Mouse (Mus musculus): ENCODE measurements around the gene Mapk1. TPM values are rescaled to one million over a fixed set of nuclear protein-coding genes. Genes with fewer than 3 reads are reported as not detected.

The Mapk1 gene
- total and polyA plus RNA-seq, 2 experiments = 50.1 to 81.4 TPM

GRCm38 (mm10) chr16:17044320-17044719 is 61.1 kb downstream of the Mapk1 start:
- no peak overlapping the region for H3K4me3 ChIP-seq (ENCODE audit: insufficient read depth, low read depth, low read length)
- H3K36me3 ChIP-seq (ENCODE audit: control insufficient read depth, insufficient read depth, low read length) = peaks cover 45% of the 10 kb centered on the region
- DNase-seq (ENCODE audit: extremely low read depth, low read depth, low spot score) = peak; percentile 85
- H3K27ac ChIP-seq (replicated peaks; ENCODE audit: insufficient read depth, low read depth, low read length) = no peak overlapping the region
- no peaks in the 10 kb centered on the region for H3K27me3 ChIP-seq (ENCODE audit: control insufficient read depth, insufficient read depth, low read length)
- no peak overlapping the region for H3K9ac ChIP-seq (ENCODE audit: low read depth, low read length)
- no peaks in the 10 kb centered on the region for H3K79me2 ChIP-seq (ENCODE audit: control insufficient read depth, insufficient read depth, low read length)
- H3K4me1 ChIP-seq (ENCODE audit: control insufficient read depth, insufficient read depth, low read length) = no peaks in the 10 kb centered on the region
- 65% methylated on average over 3 of the region's 3 CpGs for WGBS
- TF ChIP-seq CTCF (IDR thresholded peaks at IDR 0.05; ENCODE audit: low read depth, low read length) (no peak), POLR2A (IDR thresholded peaks at IDR 0.05; ENCODE audit: extremely low read depth, insufficient read depth, low read length) (no peak)

- no peaks in the 10 kb centered on the region for H3K79me2 ChIP-seq (ENCODE audit: control insufficient read depth, insufficient read depth, low read length)
- no peaks in the 10 kb centered on the region for H3K4me1 ChIP-seq (ENCODE audit: control insufficient read depth, insufficient read depth, low read length)
- peaks cover 38% of the 10 kb centered on the region for H3K36me3 ChIP-seq (ENCODE audit: control insufficient read depth, insufficient read depth, low read length)
- 92% methylated on average over 3 of the region's 3 CpGs for WGBS
- H3K9ac ChIP-seq (ENCODE audit: low read depth, low read length) = no peak overlapping the region
- no peak overlapping the region for H3K27ac ChIP-seq (replicated peaks; ENCODE audit: insufficient read depth, low read depth, low read length)
- H3K27me3 ChIP-seq (ENCODE audit: control insufficient read depth, insufficient read depth, low read length) = no peaks in the 10 kb centered on the region
- TF ChIP-seq POLR2A (IDR thresholded peaks at IDR 0.05; ENCODE audit: extremely low read depth, insufficient read depth, low read length) = no peak
- TF ChIP-seq CTCF (IDR thresholded peaks at IDR 0.05; ENCODE audit: low read depth, low read length) = no peak
- no peak for DNase-seq (ENCODE audit: extremely low read depth, low read depth, low spot score)
- no peak overlapping the region for H3K4me3 ChIP-seq (ENCODE audit: insufficient read depth, low read depth, low read length)
Measured at GRCm38 (mm10) chr16:17045287-17045686, 62.1 kb downstream of the Mapk1 start.

GRCm38 (mm10) chr16:17049886-17050285 is 66.7 kb downstream of the Mapk1 start:
- DNase-seq (ENCODE audit: extremely low read depth, low read depth, low spot score) = no peak
- H3K27me3 ChIP-seq (ENCODE audit: control insufficient read depth, insufficient read depth, low read length) = no peaks in the 10 kb centered on the region
- H3K4me3 ChIP-seq (ENCODE audit: insufficient read depth, low read depth, low read length) = no peak overlapping the region
- no peaks in the 10 kb centered on the region for H3K79me2 ChIP-seq (ENCODE audit: control insufficient read depth, insufficient read depth, low read length)
- H3K4me1 ChIP-seq (ENCODE audit: control insufficient read depth, insufficient read depth, low read length) = no peaks in the 10 kb centered on the region
- H3K36me3 ChIP-seq (ENCODE audit: control insufficient read depth, insufficient read depth, low read length) = peaks cover 11% of the 10 kb centered on the region
- H3K9ac ChIP-seq (ENCODE audit: low read depth, low read length) = no peak overlapping the region
- H3K27ac ChIP-seq (replicated peaks; ENCODE audit: insufficient read depth, low read depth, low read length) = no peak overlapping the region
- WGBS = 92% methylated on average over 1 of the region's 1 CpGs
- TF ChIP-seq POLR2A (IDR thresholded peaks at IDR 0.05; ENCODE audit: extremely low read depth, insufficient read depth, low read length) (no peak), CTCF (IDR thresholded peaks at IDR 0.05; ENCODE audit: low read depth, low read length) (no peak)

- H3K36me3 ChIP-seq (ENCODE audit: control insufficient read depth, insufficient read depth, low read length) = peaks cover 9% of the 10 kb centered on the region; the same call in 1 of the 2 replicates
- H3K79me2 ChIP-seq (ENCODE audit: control insufficient read depth, insufficient read depth, low read length) = no peaks in the 10 kb centered on the region
- H3K4me3 ChIP-seq (ENCODE audit: insufficient read depth, low read depth, low read length) = no peak overlapping the region
- no peak for DNase-seq (ENCODE audit: extremely low read depth, low read depth, low spot score)
- no peak overlapping the region for H3K27ac ChIP-seq (replicated peaks; ENCODE audit: insufficient read depth, low read depth, low read length)
- no peak overlapping the region for H3K9ac ChIP-seq (ENCODE audit: low read depth, low read length)
- TF ChIP-seq CTCF (IDR thresholded peaks at IDR 0.05; ENCODE audit: low read depth, low read length) = no peak
- no peak for TF ChIP-seq POLR2A (IDR thresholded peaks at IDR 0.05; ENCODE audit: extremely low read depth, insufficient read depth, low read length)
- 77% methylated on average over 7 of the region's 7 CpGs for WGBS
- no peaks in the 10 kb centered on the region for H3K27me3 ChIP-seq (ENCODE audit: control insufficient read depth, insufficient read depth, low read length)
- no peaks in the 10 kb centered on the region for H3K4me1 ChIP-seq (ENCODE audit: control insufficient read depth, insufficient read depth, low read length)
Measured at GRCm38 (mm10) chr16:17052087-17052486, 68.9 kb downstream of the Mapk1 start.

DNA sequence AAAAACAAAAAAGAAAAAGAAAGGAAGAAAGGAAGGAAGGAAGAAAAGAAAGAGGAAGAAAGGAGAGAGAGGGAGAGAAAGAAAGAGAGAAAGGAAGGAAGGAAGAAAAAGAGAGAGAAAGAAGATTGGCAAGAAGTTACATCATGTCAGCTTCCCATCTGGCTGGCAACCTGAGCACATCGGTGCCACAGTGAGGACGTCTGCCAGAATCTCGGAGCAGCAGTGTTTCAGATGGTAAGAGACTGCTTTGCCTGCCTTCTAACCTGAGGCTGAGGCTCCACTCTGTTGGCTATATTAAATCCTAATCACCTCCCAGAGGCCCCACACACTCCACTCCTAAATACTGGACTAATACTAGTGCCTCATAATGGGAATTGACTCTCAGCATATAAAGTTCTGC is 70.7 kb downstream of the Mapk1 start:
- WGBS = 66% methylated on average over 3 of the region's 3 CpGs
- no peaks in the 10 kb centered on the region for H3K27me3 ChIP-seq (ENCODE audit: control insufficient read depth, insufficient read depth, low read length)
- no peak overlapping the region for H3K27ac ChIP-seq (replicated peaks; ENCODE audit: insufficient read depth, low read depth, low read length)
- H3K4me1 ChIP-seq (ENCODE audit: control insufficient read depth, insufficient read depth, low read length) = no peaks in the 10 kb centered on the region
- H3K79me2 ChIP-seq (ENCODE audit: control insufficient read depth, insufficient read depth, low read length) = no peaks in the 10 kb centered on the region
- no peak overlapping the region for H3K9ac ChIP-seq (ENCODE audit: low read depth, low read length)
- H3K4me3 ChIP-seq (ENCODE audit: insufficient read depth, low read depth, low read length) = no peak overlapping the region
- no peaks in the 10 kb centered on the region; the same call in 1 of the 2 replicates for H3K36me3 ChIP-seq (ENCODE audit: control insufficient read depth, insufficient read depth, low read length)
- no peak for TF ChIP-seq POLR2A (IDR thresholded peaks at IDR 0.05; ENCODE audit: extremely low read depth, insufficient read depth, low read length)
- no peak for TF ChIP-seq CTCF (IDR thresholded peaks at IDR 0.05; ENCODE audit: low read depth, low read length)
- DNase-seq (ENCODE audit: extremely low read depth, low read depth, low spot score) = no peak

GRCm38 (mm10) chr16:17055584-17055983 is 72.4 kb downstream of the Mapk1 start:
- H3K4me1 ChIP-seq (ENCODE audit: control insufficient read depth, insufficient read depth, low read length) = no peaks in the 10 kb centered on the region
- 90% methylated on average over 3 of the region's 3 CpGs for WGBS
- H3K9ac ChIP-seq (ENCODE audit: low read depth, low read length) = no peak overlapping the region
- no peaks in the 10 kb centered on the region for H3K36me3 ChIP-seq (ENCODE audit: control insufficient read depth, insufficient read depth, low read length)
- no peak overlapping the region for H3K4me3 ChIP-seq (ENCODE audit: insufficient read depth, low read depth, low read length)
- no peak overlapping the region for H3K27ac ChIP-seq (replicated peaks; ENCODE audit: insufficient read depth, low read depth, low read length)
- no peaks in the 10 kb centered on the region for H3K79me2 ChIP-seq (ENCODE audit: control insufficient read depth, insufficient read depth, low read length)
- H3K27me3 ChIP-seq (ENCODE audit: control insufficient read depth, insufficient read depth, low read length) = no peaks in the 10 kb centered on the region
- TF ChIP-seq POLR2A (IDR thresholded peaks at IDR 0.05; ENCODE audit: extremely low read depth, insufficient read depth, low read length) = no peak
- TF ChIP-seq CTCF (IDR thresholded peaks at IDR 0.05; ENCODE audit: low read depth, low read length) = no peak
- DNase-seq (ENCODE audit: extremely low read depth, low read depth, low spot score) = no peak

Data from liver, adult 2 months (tissue).